Mouse (Mus musculus): Measurements from ENCODE around the gene Scml2. TPM values are rescaled to one million over a fixed set of nuclear protein-coding genes. Genes with fewer than 3 reads are reported as not detected.
"Not testable (repeated sequence)": the region's sequence is repeated elsewhere in the genome, so short reads cannot be mapped to it uniquely, and the experiment has no call there.

Scml2 gene
- 1 to 10 TPM in 1 of 2 experiments, under 1 TPM in 1; 0.38 to 1.2 TPM for total RNA-seq (2021)
- long read RNA-seq, experiment 1: 0 reads
- long read RNA-seq, experiment 2, partial matches to known transcripts: 0 of 2 reads
- long read RNA-seq, experiment 2, other reads (novel, unspliced or antisense): 2 of 2 reads

- not testable (repeated sequence) for DNase-seq (ENCODE audit: low spot score in 2 of 2)
Observed at GRCm38 (mm10) chrX:161116893-161117292, at the start of gene Scml2. Gene Scml2, plus strand, starts transcription at chrX:161117193.

GRCm38 (mm10) chrX:161075576-161075975 lies 41.4 kb upstream of the Scml2 start:
- DNase-seq (ENCODE audit: low spot score in 2 of 2): not testable (repeated sequence)

- peak; percentile 16 to 22 for DNase-seq (ENCODE audit: low spot score in 2 of 2)
Observed at GRCm38 (mm10) chrX:161162314-161163068, 45.5 kb downstream of the Scml2 start.

GRCm38 (mm10) chrX:161163069-161163416 lies 46.0 kb downstream of the Scml2 start:
- DNase-seq (ENCODE audit: low spot score in 2 of 2): no peak

GRCm38 (mm10) chrX:161287156-161287555 lies 170.2 kb downstream of the Scml2 start, which contains the start of gene Gm15262:
Gene Gm15262, plus strand, starts transcription at chrX:161287456.
- not testable (repeated sequence) for DNase-seq (ENCODE audit: low spot score in 2 of 2)

Other genes with a start within 250 kb of the Scml2 start
- gene Gja6, start 210.1 kb upstream of the Scml2 start, total RNA-seq (2021): under 1 TPM; 0.22 to 0.23 TPM
- 10 to 100 TPM in 1 of 2 experiments, 1 to 10 TPM in 1; 7.5 to 20.3 TPM for gene Cdkl5, start 122.5 kb upstream of the Scml2 start, total RNA-seq (2021)
- not detected for gene Gm15262, start 170.3 kb downstream of the Scml2 start, total RNA-seq (2021)

Data from adrenal gland, adult 18-20 months (tissue).